Mouse (Mus musculus) E14TG2a.4 (cell line): Measurements from ENCODE around the gene Igfbp2.

ENCODE experiments used
- CTCF ChIP-seq: conservative IDR thresholded peaks from 2 replicates; pipeline ENCODE4 v1.5.1; 2014; ENCODE audit warnings: low read length
- NANOG ChIP-seq: IDR thresholded peaks from 2 replicates; pipeline ENCODE4 v1.6.1; 2014; ENCODE audit warnings: borderline replicate concordance, low read length, mixed read lengths
- POU5F1 ChIP-seq: IDR thresholded peaks from 2 replicates; pipeline ENCODE4 v1.6.1; 2014; ENCODE audit warnings: low read length, borderline replicate concordance

- TF ChIP-seq CTCF, result no peak
- no peak for TF ChIP-seq POU5F1
- TF ChIP-seq NANOG, result no peak
These were observed 24.7 kb downstream of the Igfbp2 start for GRCm38 (mm10) chr1:72849037-72849436.
